Mouse (Mus musculus) retina, postnatal 7 days (tissue): ENCODE results near the gene Fahd1.

Source experiments
- DNase-seq: peaks from one replicate; pipeline ENCODE4 v3.0.0-alpha.2; 2012; ENCODE audit warnings: low read depth, low spot score

Fahd1 gene

GRCm38 (mm10) chr17:24850065-24850772 is at the start of gene Fahd1:
Gene Fahd1 (minus strand): TSS chr17:24850364.
- peak; percentile 95 for DNase-seq

GRCm38 (mm10) chr17:24899153-24899552 is 49.0 kb upstream of the Fahd1 start:
- DNase-seq = no peak

- no peak for DNase-seq
Measured at GRCm38 (mm10) chr17:24898041-24898854, 48.1 kb upstream of the Fahd1 start.

- DNase-seq = no peak
Measured at GRCm38 (mm10) chr17:24897600-24897999, 47.4 kb upstream of the Fahd1 start.

GRCm38 (mm10) chr17:24896993-24897269 is 46.8 kb upstream of the Fahd1 start:
- DNase-seq = no peak

- DNase-seq = peak; percentile 50
Measured at GRCm38 (mm10) chr17:24896241-24896992, 46.3 kb upstream of the Fahd1 start, which contains the start of gene Nme3. Gene Nme3 (plus strand): TSS chr17:24896500.

GRCm38 (mm10) chr17:24895571-24896240 is 45.5 kb upstream of the Fahd1 start:
- no peak for DNase-seq

- DNase-seq = peak; percentile 81
Measured at GRCm38 (mm10) chr17:24894995-24895547, 44.9 kb upstream of the Fahd1 start, which contains the start of the genes Eme2 and Mrps34. Gene Eme2 (minus strand): TSS chr17:24895087. Gene Mrps34 (plus strand): TSS chr17:24895116.

GRCm38 (mm10) chr17:24894061-24894994 is 44.2 kb upstream of the Fahd1 start:
- no peak for DNase-seq

GRCm38 (mm10) chr17:24893276-24893675 is 43.1 kb upstream of the Fahd1 start:
- DNase-seq = no peak

- no peak for DNase-seq
Measured at GRCm38 (mm10) chr17:24892785-24893184, 42.6 kb upstream of the Fahd1 start.

GRCm38 (mm10) chr17:24891321-24891720 is 41.2 kb upstream of the Fahd1 start:
- DNase-seq = no peak

- DNase-seq = no peak
Measured at GRCm38 (mm10) chr17:24890151-24891092, 40.3 kb upstream of the Fahd1 start.

- no peak for DNase-seq
Measured at GRCm38 (mm10) chr17:24888862-24889261, 38.7 kb upstream of the Fahd1 start.

GRCm38 (mm10) chr17:24887291-24888080 is 37.3 kb upstream of the Fahd1 start:
- DNase-seq = no peak

GRCm38 (mm10) chr17:24886932-24887271 is 36.7 kb upstream of the Fahd1 start:
- DNase-seq = no peak

GRCm38 (mm10) chr17:24886134-24886931 is 36.2 kb upstream of the Fahd1 start, which contains the start of the genes Nubp2 and Spsb3:
Gene Nubp2 (minus strand): TSS chr17:24886349.
Gene Spsb3 (plus strand): TSS chr17:24886643.
- peak; percentile 98 for DNase-seq
